Mouse (Mus musculus): ENCODE results near the gene Ccdc162. TPM values are rescaled to one million over a fixed set of nuclear protein-coding genes. Genes with fewer than 3 reads are reported as not detected.

Gene Ccdc162
- 1 to 10 TPM; 2.6 to 3.4 TPM for total RNA-seq (2021)
- long read RNA-seq, experiment 1, partial matches to known transcripts, result 1 of 2 reads
- long read RNA-seq, experiment 1, other reads (novel, unspliced or antisense), result 1 of 2 reads
- long read RNA-seq, experiment 2, partial matches to known transcripts, result 1 of 3 reads
- long read RNA-seq, experiment 2, other reads (novel, unspliced or antisense), result 2 of 3 reads

DNA sequence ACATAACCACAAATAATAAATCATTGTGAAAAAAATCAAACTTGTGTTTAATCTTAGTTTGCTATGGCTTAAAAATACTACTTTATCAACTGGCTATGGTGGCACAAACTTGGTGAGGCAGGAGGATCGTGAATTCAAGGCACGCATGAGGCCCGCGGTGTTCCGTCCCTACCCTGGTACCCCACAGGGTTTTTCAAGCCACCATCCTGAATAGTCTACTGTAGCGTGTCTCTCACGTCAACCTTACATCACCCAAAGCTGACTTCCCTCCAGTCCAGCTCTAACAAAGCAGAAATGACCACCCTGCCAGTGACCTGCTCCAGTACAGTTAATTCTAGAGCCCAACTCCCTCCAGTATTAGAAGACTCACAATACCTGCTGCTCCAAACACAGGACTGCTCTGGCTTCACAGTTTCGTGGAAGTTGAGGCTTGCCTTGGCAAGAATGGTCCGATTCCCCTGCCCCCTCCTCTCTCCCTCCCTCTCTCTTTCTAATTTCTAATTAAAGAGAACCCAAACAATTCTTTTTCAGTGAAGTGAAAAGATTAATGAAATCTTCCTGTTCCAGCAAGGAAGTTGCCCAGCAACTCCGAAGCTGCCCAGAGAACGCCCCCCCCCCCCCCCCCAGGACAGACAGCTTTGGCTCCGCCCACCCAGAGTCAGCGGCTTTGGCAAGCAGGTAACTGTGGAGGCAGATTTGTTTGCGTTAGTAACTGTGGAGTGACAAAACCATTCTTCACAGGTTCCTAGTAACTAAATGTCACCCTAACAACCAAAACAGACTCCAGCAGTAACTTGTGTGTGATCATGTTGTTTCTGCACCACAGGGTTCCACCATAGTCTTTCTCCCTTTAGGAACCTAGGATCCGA lies at the start of gene Ccdc162:
Ccdc162 (minus strand) TSS at position 606 of the 869 bp plus-strand sequence.
- no peak for DNase-seq (ENCODE audit: low spot score in 2 of 2)

DNA sequence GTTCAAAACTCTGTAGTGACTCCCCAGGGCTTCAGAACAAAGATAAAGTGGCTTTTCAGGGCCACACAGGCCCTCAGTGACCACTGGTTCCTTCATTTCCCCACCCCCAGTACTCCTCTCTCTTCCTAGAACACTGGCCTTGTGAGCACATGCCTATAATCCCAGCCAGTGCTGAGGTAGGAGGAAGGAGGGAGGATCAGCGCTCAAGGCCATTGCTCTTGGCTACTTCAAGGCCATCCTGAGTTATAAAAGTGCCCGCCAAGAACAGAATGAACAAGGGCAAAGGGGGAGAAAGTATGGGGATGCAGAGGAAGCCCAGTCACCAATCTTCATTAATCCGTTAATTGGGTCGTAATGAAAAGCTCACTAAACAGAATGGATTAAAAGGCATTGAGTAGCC lies 49.2 kb upstream of the Ccdc162 start:
- DNase-seq (ENCODE audit: low spot score in 2 of 2), result no peak

DNA sequence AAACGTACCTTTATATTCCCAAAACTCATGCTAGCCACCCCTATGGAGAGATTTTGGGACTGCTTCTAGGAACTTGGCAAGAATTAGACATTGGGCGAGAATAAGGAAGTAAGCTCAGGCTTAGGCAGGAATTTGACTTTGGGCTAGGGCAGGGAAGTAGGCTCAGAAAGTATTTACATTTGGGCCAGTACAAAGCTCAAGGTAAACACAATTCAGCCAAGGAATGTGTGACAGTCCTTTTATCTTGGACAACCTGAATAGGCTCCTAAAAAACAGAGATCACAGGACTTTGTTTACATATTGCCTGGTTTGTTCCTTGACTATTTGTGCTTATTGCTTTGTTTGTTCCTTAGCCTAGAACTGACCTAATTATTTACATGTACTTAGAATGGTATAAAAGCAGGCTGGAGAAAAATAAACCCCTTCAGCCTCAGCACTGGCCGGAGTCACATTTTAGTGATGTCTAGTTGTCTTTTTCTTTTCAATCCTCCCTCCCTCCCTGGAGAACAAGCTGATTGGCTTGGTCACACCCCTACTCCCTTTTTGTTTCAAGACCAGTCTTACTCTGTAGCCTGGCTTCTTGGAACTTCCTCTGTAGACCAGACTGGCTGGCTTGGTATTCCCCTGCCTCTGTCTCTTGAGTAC lies 47.4 kb upstream of the Ccdc162 start:
- DNase-seq (ENCODE audit: low spot score in 2 of 2), result no peak

DNA sequence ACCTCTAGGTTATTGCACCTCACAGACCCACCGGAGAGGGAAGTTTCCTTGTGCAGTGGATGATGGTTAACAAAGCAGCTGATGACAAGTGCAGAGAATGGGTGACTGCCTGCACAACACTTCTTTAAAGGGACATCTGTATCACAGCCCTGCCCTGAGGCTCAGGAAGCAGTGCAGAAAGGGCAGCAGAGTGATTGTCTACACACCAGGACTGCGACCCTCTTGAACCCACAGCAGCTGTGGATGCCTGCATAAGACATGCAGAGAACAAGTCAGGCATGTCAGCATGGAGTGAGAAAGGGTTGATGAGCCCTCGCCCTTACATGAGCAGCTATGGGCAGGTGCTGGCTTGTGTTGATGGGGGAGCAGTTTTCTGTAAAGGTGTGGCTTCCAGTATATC lies 44.4 kb upstream of the Ccdc162 start:
- DNase-seq (ENCODE audit: low spot score in 2 of 2), result no peak

DNA sequence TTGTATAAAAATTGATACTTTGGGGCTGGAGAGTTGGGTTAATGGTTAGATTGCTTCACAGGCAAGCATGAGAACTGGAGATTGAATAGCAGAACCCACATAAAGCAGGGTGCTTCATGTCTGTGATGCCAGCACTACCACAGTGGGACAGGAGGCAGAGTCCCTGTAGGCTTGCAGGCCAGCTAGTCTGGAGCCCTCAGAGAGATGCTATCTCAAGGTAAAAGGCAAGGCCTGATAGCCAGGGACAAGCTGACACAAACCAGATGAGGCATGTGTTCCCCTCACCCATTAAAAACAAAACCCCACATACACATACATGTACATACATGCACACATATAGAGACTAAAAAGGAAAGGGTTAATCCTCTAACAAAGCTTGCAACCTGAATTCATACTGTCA lies 41.6 kb upstream of the Ccdc162 start:
- no peak for DNase-seq (ENCODE audit: low spot score in 2 of 2)

DNA sequence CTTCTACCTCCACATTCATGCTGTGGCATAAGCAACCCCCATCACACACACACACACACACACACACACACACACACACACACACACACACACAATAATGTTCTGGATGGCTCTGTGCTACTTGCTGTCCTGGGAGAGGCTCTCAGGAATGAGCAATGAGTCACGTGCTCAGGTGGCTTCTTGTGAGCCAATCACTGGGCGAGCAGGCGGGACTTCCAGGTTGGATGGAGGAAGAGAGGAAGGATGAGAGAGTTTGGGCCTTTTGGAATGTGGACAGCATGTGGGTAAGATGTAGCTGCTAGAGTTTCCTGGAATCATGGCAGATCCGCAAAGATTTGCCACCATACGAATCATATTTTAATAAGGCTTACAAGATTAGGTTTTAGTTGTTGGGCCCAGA lies 40.8 kb upstream of the Ccdc162 start:
- no peak for DNase-seq (ENCODE audit: low spot score in 2 of 2)

DNA sequence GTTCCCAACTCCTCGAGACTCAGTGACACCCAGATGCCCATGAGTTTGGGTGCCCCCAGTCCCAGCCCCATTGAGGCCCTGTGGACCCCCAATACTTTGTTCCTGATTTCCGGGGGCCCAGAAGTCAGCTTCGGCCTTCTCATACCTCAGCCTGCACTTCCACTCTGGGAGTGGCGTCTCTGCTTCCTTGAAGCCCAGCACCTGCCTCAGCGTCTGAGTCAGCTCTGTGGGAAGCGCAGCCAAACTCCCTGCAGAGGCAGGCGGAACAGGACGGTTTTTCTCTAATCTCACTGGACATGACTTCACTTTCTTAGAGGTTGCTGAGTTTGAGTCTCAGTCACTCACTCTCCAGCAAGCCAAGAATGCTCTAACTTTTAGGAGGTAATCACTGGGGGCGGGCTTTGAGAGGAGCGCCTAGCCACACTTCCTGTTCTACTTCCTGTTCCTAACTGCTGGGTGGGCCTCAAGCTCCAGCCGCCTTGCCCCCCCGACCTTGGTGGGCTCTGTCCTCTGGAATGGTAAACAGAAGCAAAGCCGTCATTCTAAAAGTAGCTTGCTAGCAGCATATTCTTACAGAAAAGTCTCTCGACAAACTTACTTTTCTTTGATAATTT lies 35.5 kb upstream of the Ccdc162 start:
- DNase-seq (ENCODE audit: low spot score in 2 of 2), result no peak

DNA sequence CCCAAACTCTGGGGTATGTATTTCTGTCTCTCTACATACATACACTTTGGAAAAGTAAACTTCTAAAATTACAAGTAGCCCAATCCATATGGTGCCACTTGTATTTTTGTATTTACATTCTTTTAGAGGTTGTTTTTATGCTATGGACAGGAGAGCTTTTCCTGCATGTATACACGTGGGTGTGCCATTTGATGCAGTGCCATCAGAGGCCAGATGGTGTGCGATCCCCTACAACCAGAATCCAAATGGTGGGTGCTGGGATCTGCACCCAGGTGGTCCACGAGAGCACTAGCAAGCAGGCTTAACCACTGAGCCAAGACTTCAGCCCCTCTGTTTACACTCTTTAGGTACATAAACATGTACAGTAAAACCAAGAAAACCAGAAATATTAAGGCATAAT lies 32.9 kb upstream of the Ccdc162 start:
- no peak for DNase-seq (ENCODE audit: low spot score in 2 of 2)

DNA sequence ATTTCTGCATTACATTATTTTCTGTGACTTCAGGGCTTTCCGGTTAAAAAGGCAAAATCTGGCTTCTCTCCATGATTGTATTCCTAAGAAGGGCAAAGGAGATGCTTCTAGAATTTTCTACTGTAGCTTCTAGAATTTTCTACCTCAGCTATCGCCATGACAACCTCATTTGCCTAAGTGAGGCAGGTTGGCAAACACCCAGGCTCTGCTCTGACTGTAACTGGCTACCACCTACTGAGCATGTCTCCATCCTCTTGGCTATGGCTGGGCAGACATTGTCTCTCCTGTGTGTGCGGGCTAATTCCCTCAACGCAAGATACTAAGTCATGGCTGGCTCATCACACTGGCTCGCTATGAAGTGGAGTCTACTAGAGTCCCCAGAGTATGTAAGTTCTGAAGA lies 30.1 kb upstream of the Ccdc162 start:
- no peak for DNase-seq (ENCODE audit: low spot score in 2 of 2)

DNA sequence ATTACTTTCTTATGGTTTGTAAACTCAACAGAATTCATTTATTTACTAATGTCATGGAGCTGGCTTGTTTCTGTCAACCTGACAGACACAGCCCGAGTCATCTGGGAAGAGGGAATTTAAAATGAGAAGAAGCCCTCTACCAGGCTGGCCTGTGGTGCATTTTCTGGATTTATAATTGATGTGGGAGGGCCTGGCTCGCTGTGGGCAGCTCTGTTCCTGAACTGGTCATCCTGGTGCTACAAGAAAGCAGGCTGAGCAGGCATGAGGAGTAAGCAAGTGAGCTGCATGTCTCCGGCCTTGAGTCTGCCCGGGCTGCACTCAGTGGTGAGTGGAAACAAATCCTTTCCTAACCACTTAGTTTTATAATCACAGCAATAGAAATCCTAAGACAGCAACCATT lies 27.6 kb upstream of the Ccdc162 start:
- no peak for DNase-seq (ENCODE audit: low spot score in 2 of 2)

DNA sequence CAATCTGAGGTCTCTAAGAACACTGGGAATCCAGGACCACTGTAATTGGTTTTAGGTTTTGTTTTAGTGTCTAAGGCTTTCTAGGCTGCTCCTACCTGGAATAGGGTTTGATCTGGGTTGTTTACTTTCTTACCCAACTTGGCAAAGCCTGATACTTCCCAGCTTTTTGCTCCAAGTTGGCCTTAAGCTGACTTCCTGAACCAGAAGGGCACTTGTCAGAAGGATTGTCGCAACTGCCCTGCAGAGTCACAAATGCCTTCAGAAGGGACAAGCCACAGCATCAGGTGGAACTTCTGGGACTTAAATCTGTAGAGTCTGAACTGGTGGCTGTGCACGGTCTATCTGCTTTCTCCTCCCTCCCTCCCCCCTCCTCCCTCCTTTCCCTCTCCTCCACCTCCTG lies 23.8 kb upstream of the Ccdc162 start:
- DNase-seq (ENCODE audit: low spot score in 2 of 2), result no peak

DNA sequence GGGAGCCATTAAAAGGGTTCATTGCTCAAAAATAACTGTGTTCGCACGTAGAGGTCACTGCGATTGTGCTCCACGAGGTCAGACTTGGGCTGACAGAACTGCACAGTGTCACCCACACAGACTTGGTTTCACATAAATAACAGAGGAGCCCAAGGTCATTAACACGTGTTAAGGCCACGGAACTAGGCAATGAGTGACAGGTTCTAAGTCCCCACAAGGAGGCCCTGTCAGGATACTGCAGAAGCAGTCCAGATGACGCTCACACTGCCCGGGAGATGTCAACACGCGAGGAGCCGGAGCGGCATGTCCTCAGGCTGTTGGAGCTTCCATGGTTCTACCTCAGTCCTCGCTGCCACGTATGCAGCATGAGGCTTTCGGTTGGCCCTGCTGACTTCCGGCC lies 20.8 kb upstream of the Ccdc162 start:
- DNase-seq (ENCODE audit: low spot score in 2 of 2), result no peak

DNA sequence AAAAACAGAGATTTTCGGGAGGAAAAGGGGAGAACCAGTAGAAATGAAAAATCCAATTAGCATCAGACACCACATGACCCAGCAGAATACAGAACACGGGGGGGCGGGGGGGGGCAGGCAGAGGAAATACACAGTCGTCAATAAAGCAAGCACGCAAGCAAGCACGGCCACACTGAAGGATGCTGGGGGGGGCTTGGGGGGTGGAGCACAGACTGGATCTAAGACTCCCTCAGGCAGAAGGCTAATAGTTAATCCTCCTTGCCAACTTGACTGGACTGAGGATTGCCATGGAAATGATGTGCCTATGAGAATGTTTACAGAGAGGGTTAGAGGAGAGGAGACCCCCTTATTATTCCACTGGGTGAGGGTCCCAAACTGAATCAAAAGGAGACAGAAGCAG lies 19.0 kb upstream of the Ccdc162 start:
- DNase-seq (ENCODE audit: low spot score in 2 of 2), result no peak

DNA sequence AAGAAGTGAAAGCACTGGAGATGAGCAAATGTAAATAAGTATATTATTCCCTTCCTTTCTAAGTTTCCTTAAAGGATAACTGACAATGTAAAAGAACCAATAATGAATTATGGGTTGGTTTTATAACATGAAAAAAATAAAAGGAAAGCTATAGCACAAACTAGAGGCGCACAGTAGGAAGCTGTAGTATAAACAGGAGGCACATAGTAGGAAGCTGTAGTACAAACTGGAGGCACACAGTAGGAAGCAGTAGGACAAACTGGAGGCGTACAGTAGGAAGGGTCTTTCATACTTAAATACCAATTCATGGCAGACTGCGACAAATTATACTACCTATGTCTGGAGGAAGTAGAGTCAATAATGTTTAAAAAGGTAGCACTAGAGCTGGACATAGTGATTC lies 16.8 kb upstream of the Ccdc162 start:
- DNase-seq (ENCODE audit: low spot score in 2 of 2), result no peak

DNA sequence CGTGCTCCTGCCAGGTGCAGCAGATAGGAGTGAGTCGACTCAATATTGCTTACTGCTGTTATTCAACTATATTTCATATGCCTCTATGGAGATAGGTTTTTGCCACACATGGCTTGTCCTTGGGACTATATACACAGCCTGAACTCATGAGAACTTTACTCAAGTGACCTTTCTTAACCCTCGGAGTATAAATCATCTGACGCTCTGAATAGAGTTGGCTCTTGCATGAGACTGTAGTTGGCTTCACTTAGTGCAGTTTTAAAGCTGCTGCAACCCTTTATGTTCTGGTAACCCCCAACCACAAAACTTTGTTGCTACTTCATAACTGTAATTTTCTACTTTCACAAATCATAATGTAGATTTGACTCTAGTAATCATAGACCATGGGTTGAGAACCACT lies 15.5 kb upstream of the Ccdc162 start:
- no peak for DNase-seq (ENCODE audit: low spot score in 2 of 2)

DNA sequence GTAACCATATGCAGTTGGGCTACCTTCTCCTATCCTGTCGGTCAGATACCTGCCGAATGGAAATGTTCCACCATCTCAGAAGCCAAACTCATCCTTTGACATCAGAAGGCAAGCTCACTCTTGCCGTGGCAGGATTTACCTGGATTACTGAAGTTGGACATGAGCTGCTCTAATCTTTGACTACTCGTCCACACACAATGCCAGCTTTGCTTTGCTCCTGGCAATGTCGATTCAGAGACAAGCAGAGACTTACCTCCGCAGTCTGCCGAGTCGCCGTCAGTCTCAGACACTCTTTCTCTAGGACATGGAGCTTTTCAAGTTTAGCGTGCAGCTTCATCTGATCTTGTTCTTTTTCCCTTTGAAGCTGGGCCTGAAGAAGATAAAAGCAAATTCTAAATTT lies 14.3 kb upstream of the Ccdc162 start:
- DNase-seq (ENCODE audit: low spot score in 2 of 2), result no peak

DNA sequence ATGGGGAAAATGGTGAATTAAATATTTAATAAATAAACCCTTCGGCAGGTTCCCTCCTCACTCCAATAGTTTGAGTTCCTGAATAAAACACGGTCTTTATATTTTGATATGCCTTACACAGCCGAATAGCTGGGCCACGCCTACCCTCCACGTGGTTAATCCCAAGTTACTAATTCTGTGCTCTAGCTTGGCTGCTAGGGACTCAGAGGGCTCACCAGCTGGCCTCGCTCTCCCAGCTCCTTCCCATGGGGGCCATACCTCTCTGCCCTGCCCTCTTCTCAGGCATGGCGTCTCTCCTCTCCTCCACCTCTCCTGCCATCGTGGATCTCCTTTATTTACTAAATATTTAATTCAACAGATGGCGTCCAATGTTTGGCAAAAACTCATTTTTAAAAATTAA lies 9.8 kb upstream of the Ccdc162 start:
- DNase-seq (ENCODE audit: low spot score in 2 of 2), result no peak

DNA sequence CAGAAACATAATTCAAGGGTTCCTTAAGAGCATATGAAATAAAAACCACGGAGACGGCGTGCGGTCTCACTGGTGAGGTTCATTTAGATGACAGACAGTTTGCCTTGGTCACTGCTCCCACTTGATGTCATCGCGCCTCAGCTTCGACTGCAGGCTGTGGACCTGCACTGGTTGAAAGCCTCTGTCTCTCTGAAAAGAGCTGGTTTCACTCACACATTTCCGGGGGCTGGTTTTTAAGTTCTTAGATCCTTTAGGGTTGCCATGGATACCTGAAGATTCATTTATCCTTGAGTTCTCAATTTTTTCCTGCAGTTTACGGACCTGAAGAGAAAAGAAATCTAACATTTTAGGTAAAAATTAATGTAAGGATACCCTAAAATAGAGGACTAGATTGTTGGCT lies 3.2 kb upstream of the Ccdc162 start:
- DNase-seq (ENCODE audit: low spot score in 2 of 2), result no peak

DNA sequence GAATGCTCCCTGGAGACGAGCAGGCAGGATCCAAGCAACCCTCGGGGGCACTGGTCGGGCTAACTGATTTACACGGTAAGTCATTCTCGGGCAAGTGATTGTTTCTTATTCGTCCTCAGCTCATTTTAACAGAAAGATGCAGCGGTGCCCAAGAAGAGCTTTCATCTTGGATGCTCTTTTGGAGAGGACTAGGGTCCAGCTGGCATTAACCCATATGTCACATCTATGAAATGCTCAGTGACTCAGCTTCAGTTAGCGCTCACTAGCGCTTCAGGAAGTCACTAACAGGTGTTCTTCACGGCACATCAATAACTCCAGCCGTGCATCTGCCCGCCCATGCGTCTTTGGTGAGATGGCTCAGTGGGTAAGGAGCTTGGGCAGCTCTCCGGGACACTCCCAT lies 877 bp downstream of the Ccdc162 start:
- no peak for DNase-seq (ENCODE audit: low spot score in 2 of 2)

DNA sequence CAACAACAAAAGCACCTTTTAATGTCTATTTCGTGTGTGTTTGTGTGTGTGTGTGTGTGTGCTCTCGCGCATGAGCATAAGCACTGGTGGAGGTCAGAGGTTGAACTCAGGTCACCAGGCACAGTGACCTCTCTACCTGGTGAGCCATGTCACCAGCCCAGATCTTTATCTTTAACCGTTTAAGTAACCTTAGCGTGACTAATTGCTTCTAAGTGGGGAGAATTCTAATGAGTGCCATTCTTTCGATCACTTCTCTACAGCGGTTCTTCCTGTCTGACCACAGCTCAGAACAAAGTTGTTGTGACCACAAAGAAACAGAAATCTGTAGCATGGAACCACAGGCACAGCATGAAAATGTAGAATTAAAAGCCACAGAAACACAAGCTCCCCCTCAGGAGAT lies 5.0 kb downstream of the Ccdc162 start:
- no peak for DNase-seq (ENCODE audit: low spot score in 2 of 2)

DNA sequence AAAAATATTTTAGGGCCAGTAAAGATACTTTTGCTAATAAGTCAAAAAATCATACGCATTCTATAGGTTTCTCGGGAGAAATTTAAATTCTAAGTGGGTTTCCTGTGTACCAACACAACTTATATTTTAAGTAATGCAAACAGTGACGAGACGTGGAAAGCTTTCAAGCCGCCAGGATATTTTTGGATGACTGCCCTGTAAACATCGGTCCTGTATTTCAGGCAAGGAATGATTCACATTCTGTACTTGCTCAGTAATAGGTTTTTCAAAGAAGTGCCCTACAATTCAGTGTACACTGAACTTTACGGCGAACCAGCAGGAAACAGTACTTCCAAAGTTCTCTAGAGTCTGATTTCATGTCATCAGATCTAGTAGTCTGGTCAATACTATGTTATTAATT lies 5.7 kb downstream of the Ccdc162 start:
- DNase-seq (ENCODE audit: low spot score in 2 of 2), result no peak

DNA sequence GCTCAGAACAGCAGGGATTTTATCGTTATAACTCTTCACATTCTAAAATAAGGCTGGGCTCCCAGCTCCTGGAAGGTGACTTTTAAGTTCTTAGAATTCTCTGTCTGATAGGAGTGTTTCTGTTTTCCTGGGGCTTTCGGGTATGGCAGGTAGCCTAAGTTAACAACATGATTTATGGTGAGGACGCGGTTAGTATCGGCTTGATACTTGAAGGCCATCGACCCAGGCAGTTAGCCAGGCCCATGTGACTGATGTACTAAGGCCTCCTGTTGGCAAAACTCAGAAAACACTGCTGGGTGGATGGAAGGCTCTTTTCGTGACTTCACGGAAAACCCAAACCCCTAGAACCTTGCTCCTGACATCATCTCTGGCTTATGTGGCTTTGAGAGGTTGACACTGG lies 7.1 kb downstream of the Ccdc162 start:
- no peak for DNase-seq (ENCODE audit: low spot score in 2 of 2)

All from gastrocnemius, postnatal 4 days (tissue).